Mouse (Mus musculus): ENCODE results near the gene Prss56.

Prss56 gene

DNA sequence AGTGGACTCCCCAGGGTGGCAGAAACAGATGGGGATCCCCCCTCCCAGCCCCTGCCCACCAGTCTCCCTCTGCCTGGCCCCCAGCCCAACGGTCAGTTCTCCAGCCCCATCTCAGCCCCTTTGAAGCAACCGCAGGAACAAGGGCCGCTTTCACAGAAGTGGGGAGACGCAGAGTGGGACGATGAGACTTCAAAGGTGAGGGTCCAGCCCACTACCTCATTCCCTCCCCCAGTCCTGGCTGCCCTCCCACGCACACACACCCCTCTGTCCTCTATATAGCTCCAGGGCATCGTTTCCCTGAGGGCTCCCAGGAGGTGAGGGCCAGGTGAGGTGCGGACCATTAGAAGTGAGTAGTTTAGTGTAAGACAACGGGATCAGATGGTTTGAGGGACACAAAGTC, at the start of gene Prss56:
Gene Prss56 (plus strand): TSS at position 301 of the 400 bp plus-strand sequence.
- DNase-seq (ENCODE audit: extremely low read depth, insufficient read length, low spot score), result no peak

DNA sequence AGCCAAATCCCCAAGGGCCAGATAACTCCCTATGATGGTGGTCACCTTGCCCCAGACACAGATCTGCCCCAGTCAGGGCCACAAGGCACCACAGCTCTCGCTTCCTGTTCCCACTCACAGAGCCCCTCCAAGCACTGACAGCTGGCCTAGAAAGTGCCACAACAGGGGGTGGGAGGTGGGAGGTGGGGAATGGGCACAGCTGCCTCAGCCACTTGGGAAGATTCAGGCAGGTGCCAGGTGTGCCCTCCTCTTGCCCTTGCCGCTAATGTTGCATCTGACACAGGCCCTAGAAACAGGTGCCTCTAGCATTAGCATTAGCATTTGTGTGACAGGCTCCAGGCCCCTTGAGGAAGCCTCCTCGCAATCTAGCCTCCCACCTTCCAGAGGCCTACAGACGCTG, 41.6 kb upstream of the Prss56 start:
- DNase-seq (ENCODE audit: extremely low read depth, insufficient read length, low spot score), result no peak

DNA sequence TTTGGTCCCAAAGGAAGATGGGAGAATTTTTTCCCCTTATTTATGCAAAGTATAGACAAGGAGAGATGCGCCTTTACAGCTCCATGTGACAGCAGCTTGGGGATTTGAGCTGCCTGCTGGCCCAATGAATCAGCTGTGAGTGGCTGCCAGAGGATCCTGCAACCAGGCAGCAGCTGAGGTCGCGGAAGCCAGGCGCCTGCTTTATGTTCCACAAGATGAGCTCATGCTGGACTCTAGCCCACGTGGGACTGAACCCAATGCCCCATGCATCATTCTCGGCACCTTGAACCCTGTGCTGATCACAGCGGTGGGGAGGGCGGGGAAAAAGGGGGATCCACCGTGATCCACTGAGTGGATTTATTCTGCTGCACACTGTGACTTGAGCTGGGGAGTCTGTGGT, 40.7 kb upstream of the Prss56 start:
- peak; percentile 57 for DNase-seq (ENCODE audit: extremely low read depth, insufficient read length, low spot score)

DNA sequence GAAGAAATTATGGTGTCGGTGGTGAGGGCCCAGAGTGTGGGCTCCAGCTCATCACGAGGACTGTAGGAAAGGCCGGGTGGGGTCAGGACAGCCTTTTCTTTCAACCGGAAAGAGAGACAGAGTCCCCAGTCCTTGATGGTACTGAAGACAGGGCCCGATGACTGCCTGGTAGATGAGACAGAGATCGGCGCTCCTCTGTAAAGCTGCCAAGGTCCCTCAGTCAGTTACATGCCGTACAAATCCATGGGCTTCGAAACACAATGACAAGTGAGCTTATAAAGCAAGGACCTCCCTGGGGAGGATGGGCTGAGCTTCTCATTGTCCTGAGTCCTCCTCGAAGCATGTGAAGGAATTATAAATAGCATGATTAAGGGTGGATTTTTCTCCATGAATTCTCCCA, 40.0 kb upstream of the Prss56 start:
- no peak for DNase-seq (ENCODE audit: extremely low read depth, insufficient read length, low spot score)

DNA sequence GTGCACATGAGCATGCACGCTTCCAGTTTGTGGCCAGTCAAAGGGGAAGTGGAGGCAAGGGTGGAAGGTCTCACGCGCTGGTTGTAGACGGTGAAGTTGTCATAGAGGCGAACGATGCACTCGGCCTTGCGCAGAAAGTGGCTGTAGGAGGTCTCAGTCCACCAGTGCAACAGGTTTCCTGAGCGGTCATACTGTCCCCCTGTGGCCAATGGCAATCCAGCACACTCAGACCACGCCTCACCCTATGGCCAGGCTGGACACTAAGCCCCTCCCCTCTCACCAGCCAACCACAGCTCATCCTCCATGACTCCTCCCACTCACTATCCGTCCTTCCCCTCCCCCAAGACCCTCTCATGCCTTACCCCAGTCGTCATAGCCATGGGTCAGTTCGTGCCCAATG, 33.7 kb upstream of the Prss56 start:
- DNase-seq (ENCODE audit: extremely low read depth, insufficient read length, low spot score), result no peak

DNA sequence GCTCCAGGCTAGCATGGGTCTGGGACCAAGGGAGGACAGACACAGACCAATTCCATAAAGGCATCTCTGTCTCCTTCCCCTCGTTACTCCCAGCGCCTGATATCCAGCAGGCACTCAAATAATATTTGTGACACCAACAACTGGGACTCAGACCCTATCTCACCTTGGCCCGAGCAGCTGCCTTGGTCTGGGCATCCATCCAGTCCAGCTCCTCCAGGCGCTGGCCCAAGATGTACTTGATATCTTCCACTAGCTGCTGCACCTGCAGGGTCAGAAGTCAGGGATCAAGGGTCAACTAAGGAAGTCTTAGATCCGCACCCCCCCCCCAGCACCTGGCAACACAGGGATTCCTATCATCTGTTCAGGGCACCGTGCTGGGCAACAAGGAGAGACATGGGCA, 31.8 kb upstream of the Prss56 start:
- DNase-seq (ENCODE audit: extremely low read depth, insufficient read length, low spot score), result no peak

DNA sequence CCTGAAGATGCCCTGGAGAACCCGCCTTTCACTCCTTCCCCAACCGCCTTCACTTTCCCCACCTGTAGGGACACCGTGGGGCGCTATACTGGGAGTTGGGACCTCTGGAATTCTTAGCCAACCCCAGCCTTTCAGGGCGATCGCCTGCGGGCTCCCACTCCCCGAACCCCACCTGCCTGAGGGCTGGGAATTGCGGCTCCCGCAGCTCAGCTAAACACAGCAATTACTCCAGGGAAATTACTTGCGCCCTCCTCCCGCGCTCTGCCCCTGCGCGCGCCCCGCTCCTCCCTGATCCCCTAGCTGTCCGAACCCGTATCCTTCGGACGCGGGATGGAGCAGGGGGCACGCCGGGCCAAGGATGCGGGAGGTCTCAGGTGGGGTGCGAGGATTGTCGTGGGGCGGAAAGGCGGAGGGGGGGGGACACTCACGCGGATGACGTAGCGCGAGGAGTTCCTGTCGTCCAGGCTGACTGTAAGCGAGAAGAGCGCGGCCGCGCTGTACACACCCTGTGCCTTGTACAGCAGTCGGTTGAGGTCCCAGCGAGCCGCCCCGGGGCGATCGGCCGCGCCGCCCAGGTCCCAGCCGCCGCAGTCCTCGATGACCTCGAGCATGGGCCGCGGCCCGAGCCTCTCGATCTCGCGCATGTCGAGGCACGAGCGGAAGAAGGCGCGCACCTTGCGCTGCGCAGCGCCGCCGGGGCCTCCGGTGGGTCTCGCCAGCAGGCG, 29.2 kb upstream of the Prss56 start:
- no peak for DNase-seq (ENCODE audit: extremely low read depth, insufficient read length, low spot score)

DNA sequence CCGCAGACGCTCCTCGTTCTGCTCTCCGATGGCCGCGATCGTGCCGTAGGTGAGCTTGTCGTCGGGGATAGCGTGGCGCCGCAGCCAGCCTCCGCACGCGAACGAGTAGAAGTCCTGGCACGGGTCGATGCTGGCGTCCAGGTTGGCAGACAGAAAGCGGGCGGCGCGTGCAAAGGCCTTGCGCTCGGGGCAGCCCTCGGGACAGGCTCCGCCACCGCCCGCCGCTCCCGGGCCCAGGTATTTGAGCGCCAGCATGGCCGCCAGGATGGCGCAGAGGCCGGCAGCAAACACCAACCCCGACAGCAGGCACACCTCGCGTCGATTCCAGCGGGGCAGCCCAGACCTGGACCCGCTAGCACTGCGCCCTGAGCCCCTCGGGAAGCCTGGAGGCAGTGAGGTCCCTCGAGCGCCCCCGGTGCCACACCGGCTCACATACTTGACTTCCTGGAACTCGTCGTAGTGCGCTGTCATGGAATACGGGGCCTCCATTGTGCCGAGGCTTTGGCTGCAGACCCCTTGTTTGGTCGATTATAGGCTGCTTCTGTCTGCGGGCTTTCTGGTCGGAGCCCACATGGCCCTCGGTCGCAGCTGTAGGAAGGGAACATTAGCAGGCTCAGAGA, 28.5 kb upstream of the Prss56 start:
- DNase-seq (ENCODE audit: extremely low read depth, insufficient read length, low spot score), result no peak

DNA sequence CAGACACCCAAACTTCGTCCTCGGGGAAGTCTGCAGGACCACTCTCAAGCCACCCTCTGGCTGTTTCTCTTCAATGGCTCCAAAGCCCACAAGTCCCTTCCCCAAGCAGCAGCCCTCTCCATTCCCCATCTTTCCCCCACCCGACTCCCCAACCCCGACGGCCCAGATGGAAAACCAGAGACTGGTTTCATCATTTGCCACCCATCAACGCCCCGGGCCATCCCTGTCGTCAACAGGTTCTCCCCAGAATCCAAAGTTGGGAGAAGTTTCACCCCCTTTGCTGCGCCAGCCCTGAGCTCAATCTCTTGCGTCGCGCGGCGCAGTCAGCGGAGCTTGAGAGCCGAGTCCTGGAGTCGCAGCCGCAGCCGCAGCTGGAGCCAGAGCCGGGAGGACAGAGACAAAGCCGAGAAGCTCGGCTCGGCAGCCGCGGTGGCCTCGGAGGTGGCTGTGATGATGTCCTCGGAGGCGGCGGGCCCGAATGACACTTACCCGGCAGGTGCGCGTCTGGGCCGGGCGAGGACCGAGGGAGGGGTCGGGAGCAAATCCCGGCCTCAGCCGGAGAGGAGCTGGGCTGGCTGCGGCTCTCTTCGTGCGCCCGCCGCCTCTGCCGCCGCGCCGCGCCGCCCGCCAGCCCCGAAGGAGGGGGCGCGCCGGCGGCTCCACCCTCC, 27.4 kb upstream of the Prss56 start:
- DNase-seq (ENCODE audit: extremely low read depth, insufficient read length, low spot score), result no peak

DNA sequence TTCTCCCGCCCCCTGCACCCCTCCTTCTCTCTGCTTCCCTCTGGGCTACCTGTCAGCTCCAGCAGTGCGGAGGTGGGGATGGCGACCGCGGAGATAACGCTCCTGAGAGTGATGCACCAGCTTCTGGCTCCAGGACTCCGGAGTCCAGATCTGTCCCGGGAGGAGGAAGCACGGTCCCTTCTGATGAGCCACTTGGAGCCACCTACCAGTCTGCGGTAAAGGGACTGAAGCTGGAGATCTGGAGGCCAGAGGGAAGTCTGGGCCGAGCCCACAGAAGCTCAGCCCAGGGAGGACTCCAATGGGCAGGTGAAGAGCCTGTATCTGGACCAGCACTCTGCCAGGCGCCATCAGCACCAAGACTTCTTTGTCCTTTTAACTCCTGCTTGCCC, 26.9 kb upstream of the Prss56 start, which contains the start of gene Ecel1:
Gene Ecel1 (minus strand): TSS at position 323 of the 389 bp plus-strand sequence.
- DNase-seq (ENCODE audit: extremely low read depth, insufficient read length, low spot score), result no peak

DNA sequence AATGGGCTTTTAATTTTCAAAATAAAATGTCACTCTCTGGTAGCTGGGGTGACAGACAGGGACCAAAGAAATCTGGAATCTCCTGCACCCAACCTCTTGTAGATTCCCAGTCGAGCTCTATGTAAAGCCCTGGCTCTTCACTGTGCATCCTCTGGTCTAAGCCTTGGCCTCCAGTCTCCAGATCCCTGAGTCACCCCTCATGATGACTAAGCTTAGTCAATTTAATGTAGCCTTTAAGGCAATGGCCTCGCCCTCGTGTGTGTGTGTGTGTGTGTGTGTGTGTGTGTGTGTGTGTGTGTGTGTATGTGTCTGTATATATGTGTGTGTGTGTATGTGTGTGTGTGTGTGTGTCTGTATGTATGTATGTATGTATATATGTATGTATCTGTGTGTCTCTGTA, 23.7 kb upstream of the Prss56 start:
- no peak for DNase-seq (ENCODE audit: extremely low read depth, insufficient read length, low spot score)

DNA sequence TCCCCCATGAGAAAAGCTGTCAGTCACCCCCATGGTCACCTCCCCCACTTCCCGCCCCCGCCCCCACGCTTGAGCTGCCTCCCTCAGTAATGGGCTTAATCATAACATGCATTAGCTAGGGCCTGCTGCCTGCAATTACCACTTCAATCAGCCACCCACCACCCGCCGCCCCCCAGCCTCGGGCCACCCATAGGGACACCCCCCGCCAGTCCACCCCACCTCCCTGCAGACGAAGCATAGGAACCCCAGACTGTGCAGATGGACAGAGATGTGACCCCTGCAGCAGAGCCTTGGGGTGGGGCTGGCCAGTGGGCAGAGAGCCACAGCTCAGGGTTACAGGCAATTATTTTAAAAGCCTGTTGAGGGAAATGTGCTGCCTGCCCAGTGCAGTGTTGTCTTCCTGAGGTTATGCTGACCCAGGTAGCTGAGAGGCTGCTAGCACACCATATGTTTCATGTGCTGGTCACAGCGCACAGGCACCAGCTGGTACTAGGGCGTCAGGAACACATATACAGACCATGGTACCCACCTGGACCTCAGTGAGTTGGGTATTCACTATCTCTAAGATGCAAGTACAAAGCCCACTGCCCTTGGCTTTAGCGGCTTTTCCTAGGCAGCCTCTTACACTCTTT, 18.8 kb upstream of the Prss56 start:
- DNase-seq (ENCODE audit: extremely low read depth, insufficient read length, low spot score), result no peak

DNA sequence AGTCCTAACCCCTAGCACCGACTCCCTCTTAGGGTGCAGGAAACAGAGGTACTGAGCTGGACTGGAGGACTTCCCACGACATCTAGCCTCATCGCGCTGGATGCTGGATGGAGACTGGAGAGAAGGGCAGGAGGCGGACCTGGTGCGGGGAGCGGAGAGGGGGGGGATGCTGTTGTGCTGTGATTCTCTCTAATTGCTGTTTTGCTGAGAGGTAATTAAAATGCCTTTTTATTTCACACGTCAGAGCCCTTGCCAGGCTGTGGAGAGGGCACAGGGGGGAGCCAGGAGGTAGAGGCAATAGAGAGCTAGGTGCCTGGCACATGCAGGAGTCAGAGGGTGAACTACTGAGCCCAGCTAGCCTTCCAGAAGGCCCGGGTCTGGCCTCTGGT, 18.3 kb upstream of the Prss56 start:
- no peak for DNase-seq (ENCODE audit: extremely low read depth, insufficient read length, low spot score)

DNA sequence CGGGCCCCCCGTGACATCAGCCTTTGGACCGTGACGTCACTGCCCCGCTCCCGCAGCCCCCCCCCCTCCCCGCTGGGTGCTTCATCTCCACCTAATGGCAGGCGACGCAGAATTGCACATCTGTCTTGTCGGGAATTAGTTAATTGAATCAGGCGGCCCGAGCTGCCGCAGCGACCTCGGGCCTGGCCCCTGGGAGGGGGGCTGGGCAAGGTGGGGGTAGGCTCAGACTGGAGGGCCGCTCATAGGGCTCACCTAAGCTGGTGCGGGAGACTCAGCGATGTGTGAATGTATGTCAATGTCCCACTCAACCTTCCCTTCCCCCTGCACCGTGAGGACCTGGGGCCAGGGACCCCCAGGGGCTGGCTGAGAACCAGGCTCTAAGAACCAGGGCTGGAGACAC, 12.7 kb upstream of the Prss56 start:
- no peak for DNase-seq (ENCODE audit: extremely low read depth, insufficient read length, low spot score)

DNA sequence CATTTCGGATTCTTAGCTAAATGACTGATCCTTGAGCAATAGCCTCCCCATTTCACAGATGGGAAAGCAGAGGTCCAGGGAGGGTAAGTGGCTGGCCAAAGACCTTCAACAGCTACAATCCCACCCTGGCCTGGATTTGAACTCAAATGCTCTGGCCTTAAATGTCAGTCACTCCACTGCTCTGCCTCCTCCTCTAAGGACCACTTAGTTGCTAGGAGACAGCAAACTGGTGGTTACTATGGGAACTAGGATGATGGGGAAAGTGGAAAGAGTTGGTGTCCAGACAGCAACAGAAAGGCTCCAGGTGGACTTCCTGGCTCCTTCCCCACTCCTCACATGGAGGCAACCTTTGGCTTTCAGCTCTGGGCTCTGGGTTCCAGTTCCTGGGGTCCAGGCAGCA, 11.8 kb upstream of the Prss56 start:
- no peak for DNase-seq (ENCODE audit: extremely low read depth, insufficient read length, low spot score)

DNA sequence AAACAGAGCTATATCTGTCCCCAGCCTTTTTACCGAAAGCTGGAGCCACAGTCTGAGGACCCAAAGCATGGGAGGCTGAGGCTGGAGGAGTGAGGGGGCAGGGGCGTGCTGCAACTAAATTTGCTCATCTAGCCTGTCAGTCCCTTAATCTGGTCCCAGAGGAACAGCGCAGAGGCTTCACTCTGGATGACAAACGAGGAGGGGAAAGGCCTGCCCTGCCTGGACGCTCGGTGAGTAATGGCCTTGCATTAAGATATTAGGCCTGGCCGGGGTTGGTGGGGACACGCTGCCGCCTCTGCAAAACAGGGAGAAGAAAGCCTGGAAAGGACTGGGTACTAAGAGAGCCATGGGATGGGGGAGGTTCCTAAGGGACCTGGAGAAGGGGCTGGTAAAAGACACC, 10.8 kb upstream of the Prss56 start:
- DNase-seq (ENCODE audit: extremely low read depth, insufficient read length, low spot score), result no peak

DNA sequence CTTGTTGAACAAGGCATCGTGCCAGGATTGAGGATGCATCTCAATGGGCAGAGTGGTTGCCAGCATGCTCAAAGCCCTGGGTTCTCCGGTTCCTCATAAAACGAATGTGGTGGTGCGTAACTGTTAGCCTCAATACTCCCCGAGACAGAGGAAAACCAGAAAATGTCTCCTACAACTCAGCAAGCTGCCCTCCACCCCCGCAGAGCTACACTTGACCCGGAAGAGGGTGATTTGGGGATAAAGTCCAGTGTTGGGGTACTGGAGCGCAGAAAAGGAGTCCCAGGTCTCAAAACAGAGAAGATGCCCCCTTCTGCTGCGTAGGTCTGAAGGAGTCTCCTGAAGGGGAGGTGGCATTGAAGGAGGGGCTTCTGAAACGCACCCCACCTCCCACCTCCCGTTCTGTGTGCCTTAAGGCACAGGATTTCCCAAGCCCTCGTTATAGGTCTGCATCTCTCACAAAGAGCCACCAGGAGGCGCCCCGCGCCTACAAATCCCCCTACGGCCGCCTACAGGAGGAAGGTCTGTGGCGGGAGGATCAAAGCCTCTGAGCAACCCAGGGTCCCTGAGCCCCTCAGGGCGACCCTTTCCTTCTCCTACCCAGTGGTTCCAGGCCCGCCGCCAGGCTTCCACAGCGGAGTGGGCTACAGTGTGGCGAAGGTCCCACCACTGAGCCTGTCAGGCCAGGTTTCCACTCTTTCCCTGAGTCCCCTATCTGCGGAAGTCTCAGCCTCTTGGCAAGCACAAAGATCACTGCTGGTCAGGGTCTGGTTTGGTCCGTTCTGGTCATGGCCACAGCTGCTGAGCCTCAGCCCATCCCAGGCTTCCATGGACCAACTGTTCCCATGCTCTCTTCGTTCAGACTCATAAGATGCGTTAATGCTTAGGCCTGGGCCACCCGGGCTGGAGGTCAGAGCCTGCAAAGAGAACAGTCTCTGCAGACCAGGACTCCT, 8.8 kb upstream of the Prss56 start:
- DNase-seq (ENCODE audit: extremely low read depth, insufficient read length, low spot score), result peak; percentile 80

DNA sequence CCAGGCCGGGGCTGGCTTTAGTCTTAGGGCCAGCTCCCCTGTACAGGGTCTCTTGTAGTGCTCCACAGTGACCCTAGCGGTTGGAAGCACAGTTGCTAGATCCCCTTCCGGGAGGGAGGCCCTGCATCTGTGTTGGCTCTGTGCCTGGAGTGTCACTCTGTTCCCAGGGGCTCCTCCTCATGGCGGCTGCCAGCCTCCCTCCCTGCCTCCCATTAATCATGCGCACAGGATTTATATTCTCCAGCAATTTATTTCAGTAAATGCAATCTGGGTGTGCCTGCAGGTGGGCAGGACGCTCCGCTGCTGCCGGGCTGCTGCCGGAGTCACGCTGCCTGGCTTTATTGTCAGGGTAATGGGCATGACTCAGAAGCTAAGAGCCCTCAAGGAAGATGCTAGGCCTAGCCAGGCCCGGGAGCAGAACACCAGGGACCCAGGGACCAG, 7.2 kb upstream of the Prss56 start:
- peak; percentile 95 for DNase-seq (ENCODE audit: extremely low read depth, insufficient read length, low spot score)

DNA sequence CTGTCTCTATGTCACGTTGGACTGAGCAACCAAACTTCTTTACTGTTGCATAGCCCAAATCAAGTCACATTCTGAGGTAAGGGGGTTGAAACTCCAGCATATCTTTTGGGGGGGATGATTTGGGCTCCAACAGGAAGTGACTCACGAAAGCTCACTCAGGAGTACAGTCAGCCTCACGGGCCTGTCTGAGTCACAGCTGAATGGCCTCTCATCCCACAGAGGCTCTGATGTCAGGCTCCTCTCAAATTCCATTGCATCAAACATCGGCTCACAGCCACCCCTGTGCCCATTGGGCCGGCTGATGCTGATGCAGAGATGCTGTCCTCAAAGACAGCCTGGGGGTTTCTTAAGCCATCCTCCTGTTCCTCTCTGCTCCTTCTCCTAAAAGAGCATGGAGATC, 2.2 kb upstream of the Prss56 start:
- peak; percentile 85 for DNase-seq (ENCODE audit: extremely low read depth, insufficient read length, low spot score)

DNA sequence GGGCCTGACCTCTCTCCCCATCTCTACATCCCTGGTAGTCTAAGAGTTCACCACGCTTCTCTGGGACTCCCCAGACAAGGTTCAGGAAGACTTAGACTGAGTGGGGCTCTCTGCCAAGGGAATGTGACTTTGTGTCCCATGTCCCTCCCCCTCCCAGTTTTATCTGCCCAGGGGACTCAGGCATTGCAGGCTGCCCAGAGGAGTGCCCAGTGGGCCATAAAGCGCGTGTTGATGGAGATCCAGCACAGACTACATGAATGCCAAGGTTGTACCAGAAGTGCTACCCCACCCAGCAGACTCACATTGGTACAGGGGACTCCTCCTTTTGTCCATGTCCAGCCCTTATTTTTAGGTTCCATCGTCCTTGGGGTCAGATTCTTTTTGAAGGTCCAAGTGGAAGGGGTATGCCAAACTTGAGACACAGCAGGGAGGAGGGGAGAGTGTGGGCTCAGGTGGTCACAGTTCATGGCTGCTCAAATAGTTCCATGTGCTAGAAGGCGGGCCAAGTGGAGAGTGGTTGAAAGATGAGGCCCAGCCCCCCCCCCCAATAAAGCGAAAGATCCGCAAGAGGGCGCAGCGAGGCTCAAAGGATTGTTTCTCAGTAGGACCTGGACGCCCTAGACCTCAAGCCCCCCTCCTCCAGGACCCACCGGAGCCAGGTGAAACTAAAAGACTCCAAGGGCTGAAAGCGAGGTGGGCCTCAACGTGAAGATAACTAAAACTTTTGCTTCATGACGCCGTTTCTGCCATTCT, 1.1 kb downstream of the Prss56 start:
- DNase-seq (ENCODE audit: extremely low read depth, insufficient read length, low spot score), result no peak

All from 3134 (cell line).